Comparison of ENCODE assay signal across 8 mouse cellular contexts in genomic region chr2:34371441-34372304, GRCm38 (mm10). TPM values are rescaled to one million over a fixed set of nuclear protein-coding genes. Genes with fewer than 3 reads are reported as not detected.
DNase-seq lines count a peak whose midpoint lies in the region; ATAC-seq and TF ChIP-seq lines count a peak whose summit lies in the region.

No protein-coding gene starts in this region.

- H3K4me1 ChIP-seq in cerebellum, adult 2 months (ENCODE audit: control insufficient read depth, insufficient read depth, low read length) = peaks cover 3% of the 10 kb centered on the region; the same call in 1 of the 2 replicates
- peaks cover 14% of the 10 kb centered on the region for H3K4me1 ChIP-seq in intestine, embryonic 14.5 days (replicated peaks; ENCODE audit: control insufficient read depth, insufficient read depth, low read length)
- H3K4me1 ChIP-seq in liver, embryonic 11.5 days (replicated peaks; ENCODE audit: control insufficient read depth, insufficient read depth, low read length) = peaks cover 6% of the 10 kb centered on the region

- H3K27ac ChIP-seq in cerebellum, adult 2 months (ENCODE audit: insufficient read depth, low read length) = no peak overlapping the region
- H3K27ac ChIP-seq in intestine, embryonic 14.5 days (ENCODE audit: low read depth) = peak overlapping the region; percentile 97
- peak overlapping the region; percentile 100 for H3K27ac ChIP-seq in liver, embryonic 11.5 days (ENCODE audit: low read depth, low read length)

- peak; percentile 24; the same call in 1 of the 2 replicates for ATAC-seq in intestine, embryonic 14.5 days (replicated peaks; ENCODE audit: low FRiP score, low TSS enrichment, low read depth)
- peak; percentile 19 for ATAC-seq in liver, embryonic 11.5 days (replicated peaks; ENCODE audit: low FRiP score)

- H3K4me3 ChIP-seq in cerebellum, adult 2 months (replicated peaks; ENCODE audit: insufficient read depth, low read depth, low read length) = peak overlapping the region; percentile 60
- H3K4me3 ChIP-seq in intestine, embryonic 14.5 days (ENCODE audit: low read depth, low read length) = peak overlapping the region; percentile 59
- H3K4me3 ChIP-seq in liver, embryonic 11.5 days (ENCODE audit: low read depth, low read length) = peak overlapping the region; percentile 93
- H3K4me3 ChIP-seq in myocyte = peak overlapping the region; percentile 48

- no peaks in the 10 kb centered on the region for H3K36me3 ChIP-seq in intestine, embryonic 14.5 days (ENCODE audit: control insufficient read depth, insufficient read depth, low read length)
- no peaks in the 10 kb centered on the region for H3K36me3 ChIP-seq in liver, embryonic 11.5 days (ENCODE audit: control insufficient read depth, insufficient read depth, low read length)
- H3K36me3 ChIP-seq in myocyte (ENCODE audit: control insufficient read depth, insufficient read depth) = no peaks in the 10 kb centered on the region
- H3K36me3 ChIP-seq in splenic B cell, adult 2 months (ENCODE audit: control insufficient read depth, insufficient read depth, low read length, poor library complexity, severe bottlenecking) = no peaks in the 10 kb centered on the region

- no peaks in the 10 kb centered on the region for H3K79me2 ChIP-seq in myocyte (ENCODE audit: control insufficient read depth, insufficient read depth)

- TF ChIP-seq CTCF in cerebellum, adult 2 months (IDR thresholded peaks at IDR 0.05; ENCODE audit: borderline replicate concordance, insufficient read depth, low read depth, low read length) = no peak

- H3K9me3 ChIP-seq in intestine, embryonic 14.5 days (ENCODE audit: control insufficient read depth, low read length) = no peaks in the 10 kb centered on the region
- H3K9me3 ChIP-seq in liver, embryonic 11.5 days (ENCODE audit: control insufficient read depth, low read length) = no peaks in the 10 kb centered on the region

- no peak for TF ChIP-seq POLR2A in cerebellum, adult 2 months (IDR thresholded peaks at IDR 0.05; ENCODE audit: borderline replicate concordance, insufficient read depth, low read length)
- TF ChIP-seq POLR2A in myocyte (IDR thresholded peaks at IDR 0.05; ENCODE audit: insufficient read length, low read depth) = peak; percentile 62

- H3K4me2 ChIP-seq in intestine, embryonic 14.5 days (ENCODE audit: low read length) = peak overlapping the region; percentile 88
- peak overlapping the region; percentile 97 for H3K4me2 ChIP-seq in liver, embryonic 11.5 days
- H3K4me2 ChIP-seq in myocyte (ENCODE audit: low read depth) = peak overlapping the region; percentile 74

- peak; percentile 7 to 17 for DNase-seq in left cerebral cortex, adult 18-20 months (ENCODE audit: low spot score in 2 of 2)
- no peak for DNase-seq in left cerebral cortex, adult 11 months (ENCODE audit: low spot score)
- peak; percentile 58 to 66 for DNase-seq in cerebellum, adult 2 months
- peak; percentile 47 for DNase-seq in gastrocnemius, postnatal 10 days
- DNase-seq in intestine, embryonic 14.5 days (ENCODE audit: low spot score) = peak; percentile 81
- DNase-seq in liver, embryonic 11.5 days (ENCODE audit: low spot score) = peak; percentile 78
- peak; percentile 58 for DNase-seq in splenic B cell, adult 2 months (ENCODE audit: low read depth, low spot score)

- peak overlapping the region; percentile 60 for H3ac ChIP-seq in myocyte (ENCODE audit: control insufficient read depth, insufficient read length)

- peak overlapping the region; percentile 88 for H3K9ac ChIP-seq in intestine, embryonic 14.5 days (ENCODE audit: low read length)
- H3K9ac ChIP-seq in liver, embryonic 11.5 days (ENCODE audit: low read depth, low read length) = peak overlapping the region; percentile 96

- WGBS in cerebellum, adult 2 months = 1% methylated on average over 88 of the region's 118 CpGs
- under 1% methylated on average over 69 of the region's 118 CpGs for WGBS in intestine, embryonic 14.5 days
- WGBS in liver, embryonic 11.5 days = under 1% methylated on average over 85 of the region's 118 CpGs

- H3K27me3 ChIP-seq in cerebellum, adult 2 months (ENCODE audit: control insufficient read depth, insufficient read depth, low read length) = no peaks in the 10 kb centered on the region
- H3K27me3 ChIP-seq in intestine, embryonic 14.5 days (replicated peaks; ENCODE audit: control insufficient read depth, insufficient read depth, low read length) = 0 out of 2 replicates have a peak, but pooled peaks cover 3% of the 10 kb centered on the region
- H3K27me3 ChIP-seq in liver, embryonic 11.5 days (replicated peaks; ENCODE audit: control insufficient read depth, insufficient read depth, low read length) = no peaks in the 10 kb centered on the region
- no peaks in the 10 kb centered on the region for H3K27me3 ChIP-seq in myocyte (ENCODE audit: control insufficient read depth, insufficient read depth, insufficient read length)
- H3K27me3 ChIP-seq in splenic B cell, adult 2 months (ENCODE audit: control insufficient read depth, insufficient read depth, low read length, poor library complexity, severe bottlenecking) = no peaks in the 10 kb centered on the region

TF ChIP-seq in myocyte, 11 proteins besides CTCF, POLR2A, EP300 and RAD21:
- TF ChIP-seq POLR2AphosphoS2 (IDR thresholded peaks at IDR 0.05; ENCODE audit: insufficient read length, low read depth) = peak; percentile 52
- TF ChIP-seq E2F4 (IDR thresholded peaks at IDR 0.05; ENCODE audit: insufficient read depth) = no peak

RNA-seq across cellular contexts. Expression of gene Pbx3, which starts 1.3 kb away (rescaled TPM):
- 10 to 100 TPM; 15.7 to 18.2 TPM for total RNA-seq in left cerebral cortex, adult 18-20 months (2021)
- polyA plus RNA-seq in cerebellum, adult 2 months (2012; rRNA removed) = 31.0 and 32.0 TPM in 2 replicates
- 1 to 10 TPM; 5.7 to 6.9 TPM for total RNA-seq in gastrocnemius, postnatal 10 days (2021)
- 24.5 and 26.9 TPM in 2 replicates for polyA plus RNA-seq in intestine, embryonic 14.5 days (2014; fragmentation: Nextera tagmentation; extraction: Ambion mirVana)
- polyA plus RNA-seq in liver, embryonic 11.5 days (2014; fragmentation: Nextera tagmentation; extraction: Ambion mirVana) = 19.6 and 22.9 TPM in 2 replicates
- 6.1 TPM for polyA plus RNA-seq in myocyte (2012; fragmentation: generic; extraction: Trizol)

RNA-seq across cellular contexts. Expression of gene Mapkap1, which starts 34.9 kb away (rescaled TPM):
- 10 to 100 TPM; 69.0 to 72.0 TPM for total RNA-seq in left cerebral cortex, adult 18-20 months (2021)
- 48.9 and 50.4 TPM in 2 replicates for polyA plus RNA-seq in cerebellum, adult 2 months (2012; rRNA removed)
- 10 to 100 TPM; 41.7 to 53.0 TPM for total RNA-seq in gastrocnemius, postnatal 10 days (2021)
- 84.3 and 89.3 TPM in 2 replicates for polyA plus RNA-seq in intestine, embryonic 14.5 days (2014; fragmentation: Nextera tagmentation; extraction: Ambion mirVana)
- 62.4 and 70.0 TPM in 2 replicates for polyA plus RNA-seq in liver, embryonic 11.5 days (2014; fragmentation: Nextera tagmentation; extraction: Ambion mirVana)
- 39.6 TPM for polyA plus RNA-seq in myocyte (2012; fragmentation: generic; extraction: Trizol)
